Mouse (Mus musculus) adrenal gland, postnatal 4 days (tissue): ENCODE data around the gene Tpcn1. TPM values are rescaled to one million over a fixed set of nuclear protein-coding genes. Genes with fewer than 3 reads are reported as not detected.

Experiments
- DNase-seq, 2 experiments: peaks; one replicate each; pipeline ENCODE4 v3.0.0; 2021 to 2022; ENCODE audit warnings: low spot score in 2 of 2, mixed read lengths in 2 of 2
- total RNA-seq, 2 experiments: library from RNA; stranded (reverse); gene quantifications; 2 replicates each; pipeline ENCODE4 v1.2.3; 2021

Gene Tpcn1
- total RNA-seq, 2 experiments from 2014 or later = 47.5 to 49.5 TPM

DNA sequence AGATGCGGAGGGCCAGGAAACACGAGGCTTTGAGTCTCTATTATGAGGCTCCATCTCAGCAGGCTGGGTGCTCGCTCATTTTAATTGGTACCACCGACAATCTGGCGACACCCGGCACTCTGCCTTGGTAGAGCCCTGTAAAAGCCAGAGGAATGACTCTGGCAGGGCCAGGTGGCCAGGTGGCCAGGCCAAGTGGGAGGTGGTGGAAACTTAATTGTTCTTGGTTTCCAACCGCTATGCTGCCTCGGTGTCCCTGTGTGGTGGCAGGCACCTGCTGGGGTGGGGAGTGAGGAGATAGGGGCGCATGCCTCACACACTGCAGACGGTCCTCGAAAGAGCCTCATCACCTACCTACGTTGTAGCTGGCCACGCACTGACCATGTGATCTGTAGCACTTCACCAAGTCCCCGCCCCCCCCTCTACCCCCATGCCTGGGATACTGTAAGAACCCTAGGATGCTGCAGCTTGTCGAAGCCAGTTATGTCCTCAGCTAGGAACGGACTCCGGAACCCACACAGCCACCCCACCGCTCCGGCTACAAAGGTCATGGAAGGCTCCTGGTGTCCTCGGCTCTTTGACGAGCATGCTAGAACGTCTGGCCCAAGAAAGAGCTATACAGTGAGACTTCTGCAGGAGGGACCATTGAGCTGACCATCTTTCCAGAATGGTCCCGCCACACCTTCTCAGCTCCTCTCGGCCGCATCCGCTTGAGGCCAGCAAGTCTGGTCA lies 8.4 kb downstream of the Tpcn1 start:
- DNase-seq = no peak

DNA sequence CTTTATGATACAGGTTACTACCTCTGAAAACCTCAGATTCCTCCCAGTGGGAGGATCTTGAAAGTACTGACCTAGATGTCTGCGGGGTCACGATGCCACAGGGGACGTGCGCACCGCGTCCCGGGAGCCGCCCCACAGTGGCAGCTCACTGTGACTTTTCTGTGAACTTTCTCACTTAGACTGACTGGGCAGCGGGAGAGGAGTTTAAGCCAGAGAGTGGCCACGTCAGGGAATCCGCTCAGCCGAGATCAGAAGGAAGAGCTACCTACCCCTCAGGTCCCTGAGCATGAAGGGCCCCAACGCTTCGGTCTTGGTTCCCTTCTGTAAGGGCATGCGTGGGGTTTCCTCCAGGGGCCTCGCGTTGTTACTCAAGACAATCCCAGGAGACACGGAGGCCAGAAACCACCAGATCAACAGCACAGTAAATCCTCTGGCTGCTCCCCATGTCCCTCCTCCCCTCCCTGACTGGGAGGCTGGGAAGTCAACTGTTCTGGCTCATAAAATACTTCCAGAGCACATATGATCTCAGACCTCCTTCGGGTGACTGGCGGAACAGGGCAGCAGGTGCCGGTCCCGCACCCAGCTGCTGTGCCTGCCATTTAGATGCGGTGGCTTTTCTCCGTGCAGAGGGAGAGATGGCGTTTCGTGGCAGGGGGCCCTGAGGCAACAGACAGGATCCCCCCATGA lies 9.1 kb downstream of the Tpcn1 start:
- DNase-seq = no peak

DNA sequence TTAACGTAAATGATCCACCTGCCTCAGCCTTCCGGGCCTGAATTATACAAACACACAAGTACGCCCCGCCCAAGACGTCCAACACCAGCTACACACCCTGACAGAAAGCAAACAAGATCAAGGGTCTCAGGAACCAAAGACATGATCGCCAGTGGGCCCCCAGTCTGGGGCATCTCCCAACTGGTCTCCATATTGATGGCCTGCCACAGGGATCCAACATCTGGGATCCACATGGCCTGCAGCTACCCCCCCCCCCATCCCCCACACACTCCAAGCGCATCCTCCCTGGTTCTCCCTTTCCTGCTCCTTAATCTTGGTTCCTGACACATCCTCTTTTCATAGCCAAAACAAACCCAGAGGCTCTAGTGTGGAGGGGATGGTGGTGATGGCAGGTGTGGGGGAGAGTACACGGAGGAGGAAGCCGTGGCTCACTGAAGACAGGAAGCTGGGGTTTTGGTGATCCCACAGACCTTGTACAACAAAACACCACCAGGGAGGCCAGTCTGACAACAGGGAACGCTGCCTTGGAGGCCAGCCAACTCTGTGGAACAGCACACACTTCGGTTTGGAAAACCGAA lies 9.9 kb downstream of the Tpcn1 start:
- no peak for DNase-seq

DNA sequence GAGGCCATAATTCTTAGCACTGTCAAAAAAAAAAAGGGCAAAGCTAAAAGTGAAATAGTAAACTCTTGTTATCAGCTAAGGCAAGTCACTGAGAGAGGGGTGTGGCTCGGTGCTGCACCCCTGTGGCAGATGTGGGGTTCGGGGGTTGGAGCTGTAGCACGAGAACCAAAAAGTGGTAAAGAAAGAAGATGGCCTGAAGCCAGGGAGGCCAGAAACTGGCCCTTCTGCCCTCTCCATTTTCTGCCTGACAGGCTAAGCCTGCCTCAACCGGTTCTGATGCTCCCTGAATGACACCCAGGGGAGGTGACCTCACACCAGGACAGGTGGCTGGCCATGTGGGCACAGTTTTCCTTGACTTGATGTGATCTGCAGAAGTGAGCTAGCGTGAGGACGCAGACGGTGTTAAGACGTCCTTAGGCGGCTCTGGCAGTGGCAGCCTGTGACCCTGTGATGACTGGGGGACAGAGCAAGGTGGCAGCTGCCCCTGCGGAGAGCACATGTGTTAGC lies 10.5 kb downstream of the Tpcn1 start:
- DNase-seq = no peak

DNA sequence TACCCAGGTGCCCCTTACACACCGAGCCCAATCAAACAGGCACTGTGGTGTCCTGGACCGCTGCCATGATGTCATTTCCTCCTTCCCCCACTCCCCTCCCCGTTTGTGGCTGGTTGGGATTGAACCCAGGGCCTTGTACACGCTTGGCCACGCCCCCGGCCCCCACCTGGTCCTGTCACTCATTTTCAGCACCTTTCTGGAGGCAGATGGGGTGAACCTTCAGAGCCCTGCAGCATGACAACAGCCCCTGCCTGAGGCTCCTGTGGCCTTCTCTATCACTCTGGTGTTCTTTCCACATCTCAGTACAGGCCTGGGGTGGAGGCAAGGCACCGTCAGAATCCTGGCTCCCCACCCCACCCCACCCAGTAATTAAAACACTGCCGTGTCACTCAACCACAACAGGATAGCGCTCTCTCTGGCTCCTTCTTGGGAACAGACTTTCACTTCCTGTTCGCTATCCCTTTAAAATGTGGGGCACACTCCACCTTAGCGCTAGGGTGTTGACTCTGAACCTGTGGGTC lies 11.6 kb downstream of the Tpcn1 start:
- DNase-seq = no peak

DNA sequence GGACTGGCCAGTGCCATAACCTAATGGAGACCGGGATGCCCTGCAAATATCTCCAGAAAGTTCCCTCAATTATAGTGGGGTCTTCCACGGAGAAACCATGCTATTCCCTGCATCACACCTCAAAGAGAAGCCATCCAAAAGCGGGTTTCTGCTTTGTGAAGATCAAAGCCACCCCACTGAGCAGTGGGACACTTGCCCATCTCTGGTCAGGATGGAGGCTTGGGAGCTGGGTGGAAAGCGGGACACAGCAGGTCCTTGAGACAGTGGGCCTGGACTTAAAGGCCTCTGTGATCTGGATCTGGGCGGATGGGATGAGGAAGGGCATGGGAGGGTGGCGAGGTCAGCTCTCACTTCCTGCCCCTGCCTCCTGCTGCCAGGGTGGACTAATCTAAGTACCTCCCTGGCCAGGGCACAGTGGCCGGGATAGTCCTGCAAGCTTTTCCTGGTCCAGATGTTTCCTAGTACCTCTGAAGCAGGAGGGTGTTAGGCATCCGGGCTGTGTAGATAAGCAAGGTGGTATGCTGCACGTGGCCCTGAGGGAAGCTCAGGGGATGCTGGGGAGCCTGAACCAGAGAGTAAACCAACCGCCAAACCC lies 13.9 kb downstream of the Tpcn1 start:
- no peak for DNase-seq

DNA sequence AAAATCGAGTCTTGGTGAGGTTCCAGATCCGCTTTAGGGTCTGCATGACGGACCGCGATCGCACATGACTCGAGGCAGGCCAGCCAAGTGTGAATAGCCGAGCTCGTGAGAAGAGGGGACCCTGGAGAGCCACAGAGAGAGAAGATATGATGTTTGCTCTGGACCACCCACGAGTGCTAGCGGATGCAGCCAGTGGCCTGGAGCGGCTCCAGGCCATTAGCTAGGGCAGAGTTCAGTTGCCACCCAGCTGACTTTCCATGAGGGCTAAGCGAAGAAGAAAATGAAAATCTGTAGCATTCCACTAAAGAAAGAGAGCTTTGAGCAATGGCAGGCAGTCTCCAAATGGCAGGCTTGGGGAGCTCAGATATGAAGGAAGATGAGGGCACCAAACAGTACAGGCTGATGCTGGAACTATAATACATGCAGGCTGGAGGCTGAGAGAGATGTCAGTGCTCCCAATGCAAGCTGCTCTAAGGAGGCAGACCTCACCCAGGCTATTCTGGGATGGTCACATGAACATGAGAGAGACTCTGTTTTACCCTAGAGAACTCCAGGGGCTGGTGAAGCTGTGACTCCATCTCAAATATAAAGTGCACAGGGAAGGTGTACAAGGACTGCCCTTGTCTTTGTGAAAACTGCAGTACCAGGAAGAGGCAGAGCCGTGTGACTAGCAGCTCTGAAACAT lies 17.3 kb downstream of the Tpcn1 start:
- DNase-seq = no peak

DNA sequence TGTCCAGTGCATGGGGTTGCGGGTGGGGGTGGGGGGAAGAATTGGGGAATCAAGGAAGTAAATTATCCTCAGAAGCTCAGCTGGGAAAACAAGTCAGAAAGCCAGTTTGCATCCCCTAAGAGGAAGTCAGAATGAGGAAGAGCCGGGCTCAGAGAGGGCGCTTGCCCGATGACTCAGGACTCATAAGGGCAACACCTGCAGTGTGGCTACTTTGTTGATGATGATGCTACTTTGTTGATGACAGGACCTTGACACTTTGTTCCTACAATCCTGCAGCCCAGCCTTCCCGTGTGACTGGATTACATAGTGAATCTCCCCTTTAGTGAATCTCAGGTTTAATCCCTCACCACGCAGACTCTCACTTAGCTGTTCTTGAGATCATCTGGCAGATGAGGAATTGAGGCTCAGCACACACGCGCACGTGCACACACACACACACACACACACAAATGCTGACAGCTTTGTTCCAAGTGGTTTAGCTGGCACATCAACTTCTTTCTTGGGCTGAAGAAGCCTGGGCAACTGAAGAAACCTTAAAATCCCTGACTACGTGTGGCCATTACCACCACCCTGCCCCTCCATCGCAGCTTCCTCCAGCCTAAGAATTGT lies 18.1 kb downstream of the Tpcn1 start:
- DNase-seq = no peak

DNA sequence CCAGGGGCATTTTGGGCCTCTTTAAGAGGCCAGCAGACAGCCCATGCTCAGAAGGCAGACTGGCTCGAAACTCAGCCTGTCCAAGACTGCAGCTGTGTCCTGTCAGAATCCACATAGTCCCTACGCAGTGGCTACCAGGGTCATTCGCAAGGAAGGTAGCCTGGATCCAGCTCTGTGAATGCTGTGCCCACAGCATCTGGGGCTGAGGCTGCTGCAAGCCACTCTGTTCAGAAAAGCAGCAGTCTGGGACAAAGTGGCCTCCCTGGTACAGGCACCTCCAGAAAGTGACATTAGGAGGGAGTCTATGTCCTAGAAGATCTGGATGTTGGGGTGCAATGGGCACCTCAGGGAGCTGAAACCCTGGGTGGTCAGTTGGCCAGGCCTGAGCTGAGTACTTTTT lies 18.7 kb downstream of the Tpcn1 start:
- DNase-seq = no peak

DNA sequence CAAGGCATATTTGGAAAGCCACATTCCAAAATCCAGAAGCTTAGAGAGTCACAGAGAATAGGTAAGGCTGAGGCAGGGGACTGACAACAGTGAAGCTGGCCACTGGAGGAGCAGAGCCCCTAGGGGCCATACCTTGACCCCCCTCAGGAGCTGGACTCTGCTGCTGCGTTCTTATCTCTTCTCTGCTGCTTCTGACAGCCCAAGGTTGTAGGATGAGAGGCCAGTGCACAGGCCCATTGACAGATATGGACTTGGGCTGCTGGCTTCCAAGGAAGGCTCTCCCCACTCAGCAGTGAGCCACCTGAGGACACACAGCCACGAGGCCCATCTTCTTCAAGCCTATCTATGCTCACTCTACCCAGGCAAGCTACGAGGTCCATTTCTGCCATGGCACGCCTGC lies 19.5 kb downstream of the Tpcn1 start:
- DNase-seq = no peak

DNA sequence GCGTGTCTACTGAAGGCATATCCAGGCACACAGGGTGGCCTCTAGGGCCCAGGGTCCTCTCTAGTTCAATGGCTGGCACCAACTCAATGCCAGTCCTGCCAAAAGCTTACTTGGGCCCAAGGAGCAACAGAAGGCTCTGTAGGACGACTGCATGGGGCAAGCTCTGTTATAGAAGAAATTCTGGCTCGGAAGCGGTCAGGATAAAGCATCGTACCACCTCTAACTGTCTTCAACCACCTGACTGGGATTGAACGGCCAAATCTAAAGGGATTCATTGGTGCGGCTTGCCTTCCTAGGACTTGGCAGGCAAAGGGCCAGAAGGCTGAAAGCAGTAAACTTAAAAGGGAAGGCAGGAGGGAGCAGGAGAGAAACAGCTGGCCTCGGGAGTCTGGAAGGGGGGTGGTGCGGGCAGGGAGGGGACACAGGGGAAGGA lies 20.1 kb downstream of the Tpcn1 start:
- no peak for DNase-seq

DNA sequence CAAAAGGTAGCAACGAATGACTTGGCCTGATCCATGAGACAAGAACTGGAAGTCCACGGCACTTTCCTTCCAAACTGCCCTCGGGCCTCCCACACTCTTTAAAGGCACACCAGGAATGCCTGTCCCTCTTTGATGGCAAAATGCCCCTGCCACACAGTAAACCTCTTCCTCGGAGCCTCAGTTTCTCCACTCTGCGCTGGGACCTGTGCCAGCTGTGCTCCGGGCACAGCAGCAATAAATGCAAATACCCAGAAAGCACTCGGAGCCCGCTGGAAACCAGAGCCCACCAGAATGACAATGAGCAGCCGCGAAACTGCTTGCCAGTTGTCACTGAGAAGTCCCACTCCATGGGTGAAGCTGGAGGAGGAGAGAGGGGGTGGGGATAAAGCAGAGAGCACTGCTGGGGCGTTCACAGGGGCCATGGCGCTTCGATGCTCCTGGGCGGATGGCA lies 20.7 kb downstream of the Tpcn1 start:
- DNase-seq = no peak

DNA sequence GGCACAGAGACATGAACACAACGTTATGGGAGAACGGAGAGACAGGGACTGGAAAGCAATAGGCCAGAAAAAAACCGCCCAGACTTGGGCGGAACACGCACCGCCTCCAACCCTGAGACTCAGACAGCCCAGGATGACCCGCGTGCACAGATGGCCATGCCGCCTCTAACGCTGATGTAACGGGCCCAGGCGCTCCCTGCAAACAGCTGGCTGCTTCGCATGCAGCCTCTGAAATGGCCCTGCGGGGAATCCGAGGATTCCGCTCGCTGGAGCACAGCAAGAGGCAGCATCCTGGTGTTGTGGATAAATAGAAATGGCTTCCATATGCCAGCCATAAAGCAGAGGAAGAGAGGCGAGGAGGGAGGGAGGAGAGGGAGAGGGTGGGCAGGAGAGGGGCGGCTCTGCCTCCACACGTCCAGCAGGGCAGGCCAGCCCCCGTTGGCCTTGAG lies 21.2 kb downstream of the Tpcn1 start:
- no peak for DNase-seq

DNA sequence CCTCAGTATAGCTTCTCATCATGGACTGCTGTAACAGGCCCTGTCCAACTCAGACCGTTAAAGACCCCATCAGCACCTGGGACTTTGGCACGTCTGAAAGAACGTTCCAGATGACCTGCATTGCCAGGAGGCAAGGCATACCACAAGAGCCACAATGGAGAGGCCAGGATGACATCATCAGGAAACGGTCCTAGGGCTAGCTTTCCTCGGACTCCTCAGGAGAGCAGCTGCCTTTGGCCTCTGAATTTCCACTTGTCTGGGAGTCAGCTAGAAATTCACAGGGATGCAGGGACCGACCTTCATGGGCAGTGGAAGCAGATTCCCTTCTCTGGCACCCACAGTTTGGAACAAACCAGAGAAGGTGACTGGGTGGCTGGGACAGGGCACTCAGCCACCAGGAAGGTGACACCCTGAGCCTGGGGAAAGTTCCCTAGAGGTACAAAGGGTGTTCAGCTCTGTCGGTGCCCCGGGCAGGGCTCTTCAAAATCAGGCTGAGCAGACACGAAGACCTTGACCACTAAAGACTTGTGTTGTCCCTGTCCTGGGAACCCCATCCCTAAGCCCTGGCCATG lies 21.7 kb downstream of the Tpcn1 start:
- no peak for DNase-seq

DNA sequence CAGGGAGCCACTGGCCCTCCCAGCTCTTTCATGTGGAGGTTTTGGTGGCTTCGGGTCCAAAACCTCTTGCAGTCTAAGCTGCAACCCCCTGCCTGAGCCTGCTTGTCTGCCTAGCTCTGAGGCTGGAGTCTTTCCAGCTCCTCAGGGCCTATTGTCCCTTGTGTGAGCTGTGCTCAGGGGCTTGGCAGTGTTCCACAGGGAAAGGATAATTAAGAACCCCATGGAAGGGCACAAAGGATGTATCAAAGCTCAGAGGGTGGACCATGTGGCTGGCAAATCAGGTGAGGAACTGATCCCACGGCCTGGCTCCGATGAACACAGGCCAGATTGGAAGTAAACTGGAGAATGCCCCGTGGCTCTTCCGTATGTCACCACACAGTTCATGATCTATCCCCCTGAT lies 22.4 kb downstream of the Tpcn1 start:
- DNase-seq = no peak

DNA sequence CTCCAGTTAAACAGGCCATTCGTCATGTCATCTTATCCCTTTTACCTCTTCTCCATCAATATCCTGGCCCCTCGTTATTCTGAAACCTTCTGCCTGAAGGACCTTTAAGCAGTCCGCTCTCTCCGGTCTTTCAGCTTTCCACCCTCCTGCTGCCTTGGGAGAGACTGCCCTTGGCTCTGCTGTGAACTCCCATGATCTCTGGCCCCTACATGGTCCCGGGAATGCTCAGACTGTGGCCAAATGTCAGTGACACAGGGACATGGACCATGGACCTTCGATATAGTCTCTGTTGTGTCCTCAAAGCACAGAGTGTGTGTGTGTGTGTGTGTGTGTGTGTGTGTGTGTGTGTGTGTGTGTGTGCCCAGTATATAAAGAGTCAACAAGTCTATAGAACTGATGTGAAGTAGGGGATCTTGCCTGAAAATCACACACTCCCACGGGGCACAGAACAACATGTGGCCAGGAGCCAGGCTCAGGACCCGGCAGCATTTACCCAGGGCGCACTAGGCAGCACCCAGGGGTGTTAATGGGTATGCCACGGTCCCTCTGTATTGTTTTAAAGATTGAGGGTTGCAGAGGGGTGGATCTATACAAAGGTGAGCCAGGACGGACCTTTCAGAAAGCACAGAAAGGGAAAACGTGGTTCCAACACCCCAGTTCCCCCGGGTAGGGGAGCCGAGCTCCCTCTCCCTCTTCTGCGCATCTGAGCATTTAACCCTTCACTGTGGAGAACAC lies 23.1 kb downstream of the Tpcn1 start:
- DNase-seq = no peak

DNA sequence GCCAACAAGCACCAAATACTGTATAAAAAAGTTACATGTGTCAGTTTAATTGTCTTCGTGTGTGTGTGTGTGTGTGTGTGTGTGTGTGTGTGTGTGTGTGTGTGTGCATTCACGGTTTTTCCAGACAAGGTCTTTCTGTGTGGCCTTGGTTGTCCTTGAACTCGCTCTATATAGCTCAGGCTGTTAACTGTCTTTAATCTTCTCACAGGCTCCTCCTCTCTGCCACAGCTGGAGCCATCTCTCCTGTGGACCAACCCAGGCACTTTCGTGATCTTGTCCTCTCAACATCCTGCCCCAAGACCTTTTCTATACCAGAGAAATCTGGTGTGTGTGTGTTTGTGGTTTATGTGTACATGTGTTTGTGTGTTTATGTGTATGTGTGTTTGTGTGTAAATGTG lies 24.6 kb downstream of the Tpcn1 start:
- DNase-seq = no peak

DNA sequence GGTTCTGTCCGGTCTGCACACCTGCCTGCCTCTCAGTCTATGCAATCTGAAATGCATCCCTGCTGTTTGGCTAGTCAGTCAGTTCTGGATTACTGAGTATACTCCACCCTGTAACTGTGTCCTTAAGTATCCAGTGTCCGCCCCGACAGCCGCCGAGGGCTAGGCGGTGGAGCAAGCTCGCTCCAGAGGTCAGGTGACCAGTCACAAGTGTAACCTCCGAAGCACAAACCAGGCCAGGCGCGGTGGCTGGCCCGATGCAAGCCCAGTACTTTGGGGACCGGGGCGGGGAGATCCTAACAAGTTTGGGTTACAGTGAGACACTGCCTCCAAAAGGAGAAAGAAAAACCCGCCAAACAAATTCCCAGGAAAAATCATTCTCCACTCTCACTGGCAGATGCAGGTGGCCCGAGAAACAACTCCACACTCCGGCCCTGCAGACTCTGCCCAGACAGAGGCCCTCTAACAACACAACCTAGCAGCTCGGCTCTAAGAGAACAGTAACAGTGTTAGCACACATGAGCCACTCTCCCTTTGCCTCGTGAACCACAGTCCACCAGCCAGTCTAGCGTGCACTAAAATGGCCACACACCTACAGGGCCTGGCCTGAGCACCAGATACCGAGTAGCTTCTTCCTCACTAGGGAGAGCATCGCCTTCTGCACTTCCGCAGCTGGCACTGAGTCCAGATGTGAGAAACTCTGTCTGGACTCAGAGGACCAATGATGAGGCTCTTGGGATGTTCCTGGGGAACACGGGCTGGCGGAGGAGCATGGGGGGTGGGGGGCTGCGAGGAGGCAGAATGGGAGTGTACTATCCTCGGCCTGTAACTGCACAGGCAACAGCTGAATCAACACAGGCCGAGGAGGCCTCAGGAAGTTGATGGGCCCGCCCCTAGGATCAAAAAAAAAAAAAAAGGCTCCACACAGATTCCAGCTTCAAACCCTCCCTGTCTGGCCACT lies 25.2 kb downstream of the Tpcn1 start:
- DNase-seq = no peak
